Mouse (Mus musculus) ES-E14 (cell line): Measurements from ENCODE around the gene Palm.

ENCODE experiments used
- CHD2 ChIP-seq: IDR thresholded peaks from 2 replicates; pipeline ENCODE4 v1.6.1; 2014; ENCODE audit warnings: mild to moderate bottlenecking, low read depth, low read length, inconsistent platforms
- MAFK ChIP-seq: IDR thresholded peaks from 2 replicates; pipeline ENCODE4 v1.6.1; 2014; ENCODE audit warnings: mild to moderate bottlenecking, low read depth, low read length, inconsistent platforms; ENCODE audit not compliant: insufficient read depth
- ZC3H11A ChIP-seq: IDR thresholded peaks from 2 replicates; pipeline ENCODE4 v1.6.1; 2012; ENCODE audit warnings: low read depth, mild to moderate bottlenecking, inconsistent platforms, low read length, borderline replicate concordance
- ZNF384 ChIP-seq: IDR thresholded peaks from 2 replicates; pipeline ENCODE4 v1.6.1; 2012; ENCODE audit warnings: low read depth, low read length, inconsistent platforms

- TF ChIP-seq ZNF384 (no peak), ZC3H11A (no peak), MAFK (no peak), CHD2 (no peak)
Observed at GRCm38 (mm10) chr10:79755854-79756253, 37.5 kb upstream of the Palm start.
